Mouse (Mus musculus): ENCODE data around the gene Igf2bp3. TPM values are rescaled to one million over a fixed set of nuclear protein-coding genes. Genes with fewer than 3 reads are reported as not detected.
A peak's percentile ranks its signal among the peaks of the same experiment; 100 is the strongest.

The Igf2bp3 gene
- polyA plus RNA-seq, 1 experiment from 2014 or later = 94.0 TPM

GRCm38 (mm10) chr6:49236331-49236730 is 21.6 kb upstream of the Igf2bp3 start:
- H3K27me3 ChIP-seq (replicated peaks) = no peaks in the 10 kb centered on the region
- no peak overlapping the region for H3K9ac ChIP-seq
- no peak overlapping the region for H3K4me3 ChIP-seq
- H3K4me1 ChIP-seq = no peaks in the 10 kb centered on the region
- no peaks in the 10 kb centered on the region for H3K9me3 ChIP-seq
- H3K27ac ChIP-seq = no peak overlapping the region
- H3K4me2 ChIP-seq (replicated peaks) = no peak overlapping the region
- H3K36me3 ChIP-seq = peaks cover 2% of the 10 kb centered on the region; the same call in 1 of the 2 replicates
- peak; percentile 88 for ATAC-seq (ENCODE audit: low FRiP score, low read depth)
- WGBS = 65% methylated on average over 9 of the region's 9 CpGs

- no peak overlapping the region for H3K4me3 ChIP-seq
- H3K36me3 ChIP-seq = no peaks in the 10 kb centered on the region
- 62% methylated on average over 4 of the region's 4 CpGs for WGBS
- no peaks in the 10 kb centered on the region for H3K4me1 ChIP-seq
- H3K9me3 ChIP-seq = no peaks in the 10 kb centered on the region
- H3K4me2 ChIP-seq (replicated peaks) = no peak overlapping the region
- no peak for ATAC-seq (ENCODE audit: low FRiP score, low read depth)
- no peak overlapping the region for H3K27ac ChIP-seq
- H3K27me3 ChIP-seq (replicated peaks) = no peaks in the 10 kb centered on the region
- no peak overlapping the region for H3K9ac ChIP-seq
Observed at GRCm38 (mm10) chr6:49233356-49233755, 18.6 kb upstream of the Igf2bp3 start.

GRCm38 (mm10) chr6:49228126-49228679 is 13.4 kb upstream of the Igf2bp3 start:
- H3K9ac ChIP-seq = no peak overlapping the region
- no peak overlapping the region for H3K27ac ChIP-seq
- no peak for ATAC-seq (ENCODE audit: low FRiP score, low read depth)
- H3K36me3 ChIP-seq = no peaks in the 10 kb centered on the region
- H3K4me1 ChIP-seq = no peaks in the 10 kb centered on the region; the same call in 1 of the 2 replicates
- no peaks in the 10 kb centered on the region for H3K27me3 ChIP-seq (replicated peaks)
- no peak overlapping the region for H3K4me2 ChIP-seq (replicated peaks)
- H3K4me3 ChIP-seq = no peak overlapping the region
- H3K9me3 ChIP-seq = no peaks in the 10 kb centered on the region
- 15% methylated on average over 7 of the region's 7 CpGs for WGBS

- Histone ChIP-seq H3K27me3 (replicated peaks) (no peaks in the 10 kb centered on the region), H3K9ac (no peak overlapping the region), H3K4me2 (replicated peaks) (0 out of 2 replicates have a peak overlapping the region, but pooled peaks have one; percentile 20), H3K27ac (no peak overlapping the region), H3K36me3 (no peaks in the 10 kb centered on the region), H3K4me3 (no peak overlapping the region), H3K4me1 (no peaks in the 10 kb centered on the region; the same call in 1 of the 2 replicates), H3K9me3 (no peaks in the 10 kb centered on the region)
- 8% methylated on average over 15 of the region's 15 CpGs for WGBS
- ATAC-seq (ENCODE audit: low FRiP score, low read depth) = no peak
Observed at GRCm38 (mm10) chr6:49227184-49227735, 12.5 kb upstream of the Igf2bp3 start.

GRCm38 (mm10) chr6:49225728-49226123 is 11.0 kb upstream of the Igf2bp3 start:
- H3K4me1 ChIP-seq = no peaks in the 10 kb centered on the region; the same call in 1 of the 2 replicates
- WGBS = 46% methylated on average over 3 of the region's 3 CpGs
- no peak overlapping the region for H3K9ac ChIP-seq
- no peaks in the 10 kb centered on the region for H3K27me3 ChIP-seq (replicated peaks)
- no peaks in the 10 kb centered on the region for H3K36me3 ChIP-seq
- H3K4me2 ChIP-seq (replicated peaks) = no peak overlapping the region
- no peak overlapping the region for H3K27ac ChIP-seq
- no peaks in the 10 kb centered on the region for H3K9me3 ChIP-seq
- ATAC-seq (ENCODE audit: low FRiP score, low read depth) = no peak
- no peak overlapping the region for H3K4me3 ChIP-seq

- no peaks in the 10 kb centered on the region for H3K36me3 ChIP-seq
- no peak overlapping the region for H3K4me2 ChIP-seq (replicated peaks)
- ATAC-seq (ENCODE audit: low FRiP score, low read depth) = no peak
- 31% methylated on average over 11 of the region's 11 CpGs for WGBS
- no peaks in the 10 kb centered on the region; the same call in 1 of the 2 replicates for H3K4me1 ChIP-seq
- no peak overlapping the region for H3K4me3 ChIP-seq
- no peaks in the 10 kb centered on the region for H3K27me3 ChIP-seq (replicated peaks)
- H3K9me3 ChIP-seq = no peaks in the 10 kb centered on the region
- H3K9ac ChIP-seq = no peak overlapping the region
- H3K27ac ChIP-seq = no peak overlapping the region
Observed at GRCm38 (mm10) chr6:49224923-49225727, 10.4 kb upstream of the Igf2bp3 start.

GRCm38 (mm10) chr6:49221906-49222305 is 7.1 kb upstream of the Igf2bp3 start:
- no peaks in the 10 kb centered on the region for H3K9me3 ChIP-seq
- H3K27me3 ChIP-seq (replicated peaks) = no peaks in the 10 kb centered on the region
- WGBS = 4% methylated on average over 7 of the region's 7 CpGs
- no peak for ATAC-seq (ENCODE audit: low FRiP score, low read depth)
- H3K9ac ChIP-seq = no peak overlapping the region
- H3K27ac ChIP-seq = no peak overlapping the region
- no peak overlapping the region for H3K4me2 ChIP-seq (replicated peaks)
- no peaks in the 10 kb centered on the region; the same call in 1 of the 2 replicates for H3K4me1 ChIP-seq
- no peak overlapping the region for H3K4me3 ChIP-seq
- no peaks in the 10 kb centered on the region for H3K36me3 ChIP-seq

- Histone ChIP-seq H3K27ac (0 out of 2 replicates have a peak overlapping the region, but pooled peaks have one; percentile 11), H3K27me3 (replicated peaks) (no peaks in the 10 kb centered on the region), H3K4me1 (no peaks in the 10 kb centered on the region), H3K4me2 (replicated peaks) (peak overlapping the region; percentile 52), H3K9me3 (no peaks in the 10 kb centered on the region), H3K36me3 (no peaks in the 10 kb centered on the region), H3K4me3 (0 out of 2 replicates have a peak overlapping the region, but pooled peaks have one; percentile 3), H3K9ac (0 out of 2 replicates have a peak overlapping the region, but pooled peaks have one; percentile 18)
- WGBS = 3% methylated on average over 16 of the region's 16 CpGs
- no peak for ATAC-seq (ENCODE audit: low FRiP score, low read depth)
Observed at GRCm38 (mm10) chr6:49219920-49220604, 5.3 kb upstream of the Igf2bp3 start.

- Histone ChIP-seq H3K27ac (no peak overlapping the region), H3K27me3 (replicated peaks) (no peaks in the 10 kb centered on the region), H3K36me3 (no peaks in the 10 kb centered on the region), H3K4me1 (no peaks in the 10 kb centered on the region), H3K4me2 (replicated peaks) (no peak overlapping the region; the same call in 1 of the 2 replicates), H3K9ac (no peak overlapping the region), H3K4me3 (no peak overlapping the region), H3K9me3 (no peaks in the 10 kb centered on the region)
- ATAC-seq (ENCODE audit: low FRiP score, low read depth) = no peak
- 3% methylated on average over 4 of the region's 4 CpGs for WGBS
Observed at GRCm38 (mm10) chr6:49219001-49219560, 4.3 kb upstream of the Igf2bp3 start.

GRCm38 (mm10) chr6:49218275-49218802 is 3.6 kb upstream of the Igf2bp3 start:
- H3K4me1 ChIP-seq = no peaks in the 10 kb centered on the region
- ATAC-seq (ENCODE audit: low FRiP score, low read depth) = no peak
- no peaks in the 10 kb centered on the region for H3K36me3 ChIP-seq
- peak overlapping the region; percentile 21; the same call in 1 of the 2 replicates for H3K9ac ChIP-seq
- H3K27me3 ChIP-seq (replicated peaks) = no peaks in the 10 kb centered on the region
- no peak overlapping the region for H3K27ac ChIP-seq
- peak overlapping the region; percentile 57 for H3K4me3 ChIP-seq
- no peaks in the 10 kb centered on the region for H3K9me3 ChIP-seq
- H3K4me2 ChIP-seq (replicated peaks) = peak overlapping the region; percentile 79
- under 1% methylated on average over 31 of the region's 31 CpGs for WGBS

- H3K4me2 ChIP-seq (replicated peaks) = peak overlapping the region; percentile 79
- H3K9ac ChIP-seq = peak overlapping the region; percentile 85
- H3K4me1 ChIP-seq = peaks cover 4% of the 10 kb centered on the region
Observed at GRCm38 (mm10) chr6:49217581-49218274, 3.0 kb upstream of the Igf2bp3 start.

More at GRCm38 (mm10) chr6:49217581-49218274, 3.0 kb upstream of the Igf2bp3 start:
- peak overlapping the region; percentile 57 for H3K4me3 ChIP-seq
- H3K27ac ChIP-seq = peak overlapping the region; percentile 92
- under 1% methylated on average over 56 of the region's 56 CpGs for WGBS
- no peaks in the 10 kb centered on the region for H3K36me3 ChIP-seq
- no peaks in the 10 kb centered on the region for H3K27me3 ChIP-seq (replicated peaks)
- H3K9me3 ChIP-seq = no peaks in the 10 kb centered on the region
- peak; percentile 86 for ATAC-seq (ENCODE audit: low FRiP score, low read depth)

All from neural tube, embryonic 12.5 days (tissue).